Mouse (Mus musculus): ENCODE results near the gene Cdyl. TPM values are rescaled to one million over a fixed set of nuclear protein-coding genes. Genes with fewer than 3 reads are reported as not detected.
A peak's percentile ranks its signal among the peaks of the same experiment; 100 is the strongest.

Gene Cdyl
- polyA plus RNA-seq, 1 experiment from 2014 or later: 4.9 TPM

DNA sequence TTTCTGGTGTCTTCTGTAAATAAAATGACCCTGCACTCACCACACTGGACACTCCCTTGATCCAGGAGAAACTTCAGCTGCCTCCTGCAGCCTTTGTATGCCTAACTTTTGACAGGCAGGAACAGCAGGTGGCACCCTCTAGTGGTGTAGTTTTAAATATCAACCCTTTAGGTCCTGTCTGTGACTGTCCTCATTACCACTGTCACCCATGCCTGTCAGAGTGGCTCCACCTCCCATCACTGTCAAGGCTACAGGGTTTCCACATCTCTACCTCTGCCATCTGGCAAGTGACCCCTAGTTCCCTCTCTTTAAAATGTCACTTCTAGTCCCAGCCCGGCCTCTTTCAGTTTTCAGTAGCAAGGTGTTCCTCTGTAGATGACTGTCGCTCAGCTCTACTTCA is 123.3 kb downstream of the Cdyl start:
- peak; percentile 62; the same call in 1 of the 2 replicates for ATAC-seq (ENCODE audit: insufficient read depth, low FRiP score)
- Histone ChIP-seq H3K4me1 (ENCODE audit: control insufficient read depth, insufficient read depth, low read length) (no peaks in the 10 kb centered on the region; the same call in 1 of the 2 replicates), H3K9ac (ENCODE audit: low read length) (no peak overlapping the region), H3K9me3 (replicated peaks; ENCODE audit: control insufficient read depth, low read length) (no peaks in the 10 kb centered on the region), H3K4me2 (ENCODE audit: low read depth, low read length) (no peak overlapping the region), H3K36me3 (ENCODE audit: control insufficient read depth, insufficient read depth, low read length) (no peaks in the 10 kb centered on the region), H3K4me3 (replicated peaks; ENCODE audit: low read length) (no peak overlapping the region), H3K27me3 (ENCODE audit: control insufficient read depth, insufficient read depth, low read length) (no peaks in the 10 kb centered on the region), H3K27ac (ENCODE audit: low read length) (no peak overlapping the region)
- 81% methylated on average over 2 of the region's 2 CpGs for WGBS

- WGBS: 79% methylated on average over 6 of the region's 6 CpGs
- ATAC-seq (ENCODE audit: insufficient read depth, low FRiP score): no peak
- no peaks in the 10 kb centered on the region for H3K9me3 ChIP-seq (replicated peaks; ENCODE audit: control insufficient read depth, low read length)
- no peak overlapping the region for H3K4me2 ChIP-seq (ENCODE audit: low read depth, low read length)
- H3K9ac ChIP-seq (ENCODE audit: low read length): no peak overlapping the region
- no peak overlapping the region for H3K4me3 ChIP-seq (replicated peaks; ENCODE audit: low read length)
- no peaks in the 10 kb centered on the region for H3K36me3 ChIP-seq (ENCODE audit: control insufficient read depth, insufficient read depth, low read length)
- no peak overlapping the region for H3K27ac ChIP-seq (ENCODE audit: low read length)
- no peaks in the 10 kb centered on the region; the same call in 1 of the 2 replicates for H3K4me1 ChIP-seq (ENCODE audit: control insufficient read depth, insufficient read depth, low read length)
- no peaks in the 10 kb centered on the region for H3K27me3 ChIP-seq (ENCODE audit: control insufficient read depth, insufficient read depth, low read length)
Observed at GRCm38 (mm10) chr13:35783576-35783975, 123.9 kb downstream of the Cdyl start.

DNA sequence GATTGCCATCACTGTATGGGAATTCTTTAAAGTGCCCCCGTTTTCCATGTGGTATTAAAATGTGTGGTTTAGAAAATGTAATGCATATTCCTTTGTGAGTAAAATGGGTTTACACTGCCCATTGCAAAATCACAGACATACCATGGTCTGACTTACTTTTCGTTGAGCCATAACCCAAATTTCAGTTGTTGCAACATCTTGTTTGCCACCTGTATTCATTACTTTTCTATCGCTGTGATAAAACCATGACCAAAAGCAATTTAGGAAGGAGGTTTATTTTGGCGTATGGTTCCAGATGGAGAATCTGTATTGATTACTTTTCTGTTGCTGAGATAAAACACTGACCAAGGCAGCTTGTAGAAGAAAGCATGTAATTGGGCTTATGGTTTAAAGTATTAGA is 124.6 kb downstream of the Cdyl start:
- H3K4me1 ChIP-seq (ENCODE audit: control insufficient read depth, insufficient read depth, low read length): no peaks in the 10 kb centered on the region; the same call in 1 of the 2 replicates
- no peak overlapping the region for H3K9ac ChIP-seq (ENCODE audit: low read length)
- H3K4me2 ChIP-seq (ENCODE audit: low read depth, low read length): no peak overlapping the region
- no peaks in the 10 kb centered on the region for H3K27me3 ChIP-seq (ENCODE audit: control insufficient read depth, insufficient read depth, low read length)
- H3K9me3 ChIP-seq (replicated peaks; ENCODE audit: control insufficient read depth, low read length): no peaks in the 10 kb centered on the region
- H3K36me3 ChIP-seq (ENCODE audit: control insufficient read depth, insufficient read depth, low read length): no peaks in the 10 kb centered on the region
- no peak overlapping the region for H3K4me3 ChIP-seq (replicated peaks; ENCODE audit: low read length)
- H3K27ac ChIP-seq (ENCODE audit: low read length): no peak overlapping the region
- ATAC-seq (ENCODE audit: insufficient read depth, low FRiP score): no peak
- WGBS: 90% methylated on average over 4 of the region's 4 CpGs

DNA sequence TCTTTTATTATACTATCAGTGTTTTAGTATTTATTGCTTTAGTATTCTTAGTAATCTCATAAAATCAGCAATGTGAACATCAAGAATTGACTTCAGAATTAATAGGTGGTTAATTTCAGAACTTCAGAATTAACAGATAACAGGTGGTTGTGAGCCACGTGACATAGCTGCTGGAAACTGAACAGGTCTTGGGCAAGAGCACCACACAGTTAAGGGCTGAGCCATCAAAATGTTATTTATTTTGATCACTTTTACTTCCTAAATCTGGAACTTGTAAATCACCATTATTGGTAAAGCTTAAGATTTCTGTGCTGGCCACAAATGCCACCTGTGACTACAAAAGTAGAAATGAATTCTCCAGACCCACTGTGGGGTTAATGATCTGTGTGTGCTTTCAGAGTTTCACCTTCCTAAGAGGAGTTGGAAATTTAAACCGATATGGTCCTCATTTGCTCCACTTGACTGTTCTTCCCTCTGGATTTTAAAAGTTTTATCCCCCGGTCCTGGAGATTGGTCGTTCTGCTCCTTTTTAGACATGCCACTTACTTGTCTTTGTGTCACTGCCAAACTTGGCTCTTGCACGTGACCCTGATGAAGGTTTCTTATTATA is 125.8 kb downstream of the Cdyl start:
- no peaks in the 10 kb centered on the region for H3K36me3 ChIP-seq (ENCODE audit: control insufficient read depth, insufficient read depth, low read length)
- no peaks in the 10 kb centered on the region for H3K27me3 ChIP-seq (ENCODE audit: control insufficient read depth, insufficient read depth, low read length)
- no peak overlapping the region for H3K9ac ChIP-seq (ENCODE audit: low read length)
- H3K27ac ChIP-seq (ENCODE audit: low read length): no peak overlapping the region
- H3K4me3 ChIP-seq (replicated peaks; ENCODE audit: low read length): no peak overlapping the region
- no peaks in the 10 kb centered on the region for H3K9me3 ChIP-seq (replicated peaks; ENCODE audit: control insufficient read depth, low read length)
- WGBS: 69% methylated on average over 5 of the region's 5 CpGs
- H3K4me2 ChIP-seq (ENCODE audit: low read depth, low read length): no peak overlapping the region
- no peak for ATAC-seq (ENCODE audit: insufficient read depth, low FRiP score)
- no peaks in the 10 kb centered on the region; the same call in 1 of the 2 replicates for H3K4me1 ChIP-seq (ENCODE audit: control insufficient read depth, insufficient read depth, low read length)

DNA sequence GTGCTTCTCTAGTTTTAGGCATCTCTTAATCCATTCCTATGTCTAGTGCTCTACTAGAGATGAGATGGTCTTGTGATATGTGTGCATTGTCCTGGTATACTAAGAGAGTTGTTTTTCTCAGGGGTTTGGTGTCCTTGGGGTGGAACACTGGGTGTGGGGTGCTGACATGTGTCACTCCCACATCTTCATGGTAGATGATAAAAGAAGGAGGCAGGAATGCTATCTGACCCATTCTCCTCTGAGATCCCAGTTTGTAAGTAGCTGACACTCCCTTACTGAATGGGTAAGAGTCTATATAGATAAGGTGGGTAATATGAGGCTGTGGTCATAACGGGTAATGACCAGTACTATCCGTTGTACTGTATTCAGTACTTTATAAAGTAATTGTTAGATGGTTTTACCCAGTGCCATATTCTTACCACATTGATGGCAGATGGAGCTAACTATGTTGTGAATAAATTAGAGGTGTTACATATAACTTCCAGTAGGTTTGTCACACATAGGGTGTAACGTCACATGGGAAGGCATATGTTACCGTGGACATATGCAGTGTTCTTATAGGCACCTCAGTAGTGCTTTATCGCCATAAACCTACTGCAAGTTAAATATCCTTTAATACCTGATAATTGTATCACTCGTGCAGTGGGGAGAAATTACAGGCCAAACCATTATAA is 127.2 kb downstream of the Cdyl start:
- H3K9me3 ChIP-seq (replicated peaks; ENCODE audit: control insufficient read depth, low read length): no peaks in the 10 kb centered on the region
- no peak overlapping the region for H3K27ac ChIP-seq (ENCODE audit: low read length)
- ATAC-seq (ENCODE audit: insufficient read depth, low FRiP score): no peak
- H3K9ac ChIP-seq (ENCODE audit: low read length): no peak overlapping the region
- no peak overlapping the region for H3K4me3 ChIP-seq (replicated peaks; ENCODE audit: low read length)
- no peak overlapping the region for H3K4me2 ChIP-seq (ENCODE audit: low read depth, low read length)
- no peaks in the 10 kb centered on the region for H3K27me3 ChIP-seq (ENCODE audit: control insufficient read depth, insufficient read depth, low read length)
- WGBS: 91% methylated on average over 6 of the region's 6 CpGs
- no peaks in the 10 kb centered on the region; the same call in 1 of the 2 replicates for H3K4me1 ChIP-seq (ENCODE audit: control insufficient read depth, insufficient read depth, low read length)
- no peaks in the 10 kb centered on the region for H3K36me3 ChIP-seq (ENCODE audit: control insufficient read depth, insufficient read depth, low read length)

DNA sequence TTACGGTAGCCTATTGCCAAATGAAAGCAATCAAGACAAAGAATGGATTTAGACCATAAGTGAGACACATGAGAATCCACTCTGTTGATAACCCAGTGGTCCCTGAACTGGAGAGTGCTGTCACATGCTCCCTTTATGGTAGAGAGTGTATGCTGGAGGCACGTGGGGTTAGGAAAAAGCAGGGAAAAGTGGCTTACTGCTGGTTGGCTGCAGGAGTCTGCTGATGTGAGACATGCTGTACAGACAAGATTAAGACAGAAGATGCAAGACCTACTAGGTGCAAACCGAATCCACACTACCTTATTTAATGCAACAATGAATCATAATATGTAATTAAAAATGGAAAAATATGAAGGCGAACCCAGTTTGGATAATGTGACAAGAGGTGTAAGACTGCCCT is 129.9 kb downstream of the Cdyl start:
- WGBS: 83% methylated on average over 4 of the region's 4 CpGs
- no peak overlapping the region for H3K27ac ChIP-seq (ENCODE audit: low read length)
- H3K4me2 ChIP-seq (ENCODE audit: low read depth, low read length): no peak overlapping the region
- no peak for ATAC-seq (ENCODE audit: insufficient read depth, low FRiP score)
- no peaks in the 10 kb centered on the region for H3K9me3 ChIP-seq (replicated peaks; ENCODE audit: control insufficient read depth, low read length)
- H3K4me1 ChIP-seq (ENCODE audit: control insufficient read depth, insufficient read depth, low read length): no peaks in the 10 kb centered on the region; the same call in 1 of the 2 replicates
- H3K9ac ChIP-seq (ENCODE audit: low read length): no peak overlapping the region
- no peak overlapping the region for H3K4me3 ChIP-seq (replicated peaks; ENCODE audit: low read length)
- H3K36me3 ChIP-seq (ENCODE audit: control insufficient read depth, insufficient read depth, low read length): no peaks in the 10 kb centered on the region
- H3K27me3 ChIP-seq (ENCODE audit: control insufficient read depth, insufficient read depth, low read length): no peaks in the 10 kb centered on the region

DNA sequence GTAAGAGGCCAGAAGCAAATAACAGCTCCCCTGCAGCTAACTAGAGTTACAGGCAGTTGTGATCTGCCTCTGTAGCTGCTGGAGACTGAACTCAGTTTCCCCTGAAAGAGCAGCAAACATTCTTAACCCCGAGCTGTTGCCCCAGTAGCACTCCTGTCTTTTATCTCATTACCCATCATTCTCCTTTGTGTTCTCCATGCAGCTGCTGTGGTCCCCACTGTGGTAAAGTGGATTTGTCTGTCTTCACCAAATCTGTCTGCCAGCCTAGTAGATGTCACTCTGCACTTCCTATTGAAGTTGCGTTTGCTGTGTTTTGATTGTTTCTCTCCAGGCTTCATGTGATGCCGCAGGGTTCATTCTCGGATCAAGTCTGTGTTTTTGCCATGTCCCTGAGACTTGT is 130.8 kb downstream of the Cdyl start:
- Histone ChIP-seq H3K36me3 (ENCODE audit: control insufficient read depth, insufficient read depth, low read length) (no peaks in the 10 kb centered on the region), H3K4me2 (ENCODE audit: low read depth, low read length) (no peak overlapping the region), H3K27ac (ENCODE audit: low read length) (no peak overlapping the region), H3K27me3 (ENCODE audit: control insufficient read depth, insufficient read depth, low read length) (no peaks in the 10 kb centered on the region), H3K4me1 (ENCODE audit: control insufficient read depth, insufficient read depth, low read length) (peaks cover 2% of the 10 kb centered on the region), H3K4me3 (replicated peaks; ENCODE audit: low read length) (no peak overlapping the region), H3K9me3 (replicated peaks; ENCODE audit: control insufficient read depth, low read length) (no peaks in the 10 kb centered on the region), H3K9ac (ENCODE audit: low read length) (no peak overlapping the region)
- no peak for ATAC-seq (ENCODE audit: insufficient read depth, low FRiP score)
- WGBS: 62% methylated on average over 4 of the region's 4 CpGs

GRCm38 (mm10) chr13:35794309-35794708 is 134.7 kb downstream of the Cdyl start:
- ATAC-seq (ENCODE audit: insufficient read depth, low FRiP score): no peak
- Histone ChIP-seq H3K4me2 (ENCODE audit: low read depth, low read length) (no peak overlapping the region), H3K9ac (ENCODE audit: low read length) (no peak overlapping the region), H3K4me3 (replicated peaks; ENCODE audit: low read length) (no peak overlapping the region), H3K36me3 (ENCODE audit: control insufficient read depth, insufficient read depth, low read length) (no peaks in the 10 kb centered on the region), H3K9me3 (replicated peaks; ENCODE audit: control insufficient read depth, low read length) (no peaks in the 10 kb centered on the region), H3K4me1 (ENCODE audit: control insufficient read depth, insufficient read depth, low read length) (peaks cover 9% of the 10 kb centered on the region; the same call in 1 of the 2 replicates), H3K27ac (ENCODE audit: low read length) (no peak overlapping the region), H3K27me3 (ENCODE audit: control insufficient read depth, insufficient read depth, low read length) (no peaks in the 10 kb centered on the region)
- WGBS: 58% methylated on average over 7 of the region's 7 CpGs

- no peak overlapping the region for H3K4me3 ChIP-seq (replicated peaks; ENCODE audit: low read length)
- H3K4me1 ChIP-seq (ENCODE audit: control insufficient read depth, insufficient read depth, low read length): peaks cover 10% of the 10 kb centered on the region; the same call in 1 of the 2 replicates
- 75% methylated on average over 4 of the region's 4 CpGs for WGBS
- no peak for ATAC-seq (ENCODE audit: insufficient read depth, low FRiP score)
- no peak overlapping the region for H3K9ac ChIP-seq (ENCODE audit: low read length)
- H3K9me3 ChIP-seq (replicated peaks; ENCODE audit: control insufficient read depth, low read length): no peaks in the 10 kb centered on the region
- H3K36me3 ChIP-seq (ENCODE audit: control insufficient read depth, insufficient read depth, low read length): no peaks in the 10 kb centered on the region
- H3K27me3 ChIP-seq (ENCODE audit: control insufficient read depth, insufficient read depth, low read length): no peaks in the 10 kb centered on the region
- H3K4me2 ChIP-seq (ENCODE audit: low read depth, low read length): no peak overlapping the region
- no peak overlapping the region for H3K27ac ChIP-seq (ENCODE audit: low read length)
Observed at GRCm38 (mm10) chr13:35794774-35795173, 135.1 kb downstream of the Cdyl start.

Data from stomach, embryonic 16.5 days (tissue).